Mouse (Mus musculus) intestine, postnatal 0 days (tissue): ENCODE data around the gene Olig2. TPM values are rescaled to one million over a fixed set of nuclear protein-coding genes. Genes with fewer than 3 reads are reported as not detected.

Experiments
- ATAC-seq: fragments of 200-750 bp; cut with Nextera tagmentation; 2 replicates; pipeline ENCODE4 v1.8.0; 2017; ENCODE audit warnings: mild to moderate bottlenecking, moderate TSS enrichment, moderate library complexity
- H3K27ac ChIP-seq: fragments of 300-500 bp; sonication (generic); 2 replicates; pipeline ENCODE4 v1.5.1; 2014; ENCODE audit warnings: mild to moderate bottlenecking, low read depth, low read length, moderate library complexity
- H3K27me3 ChIP-seq: fragments of 300-500 bp; sonication (generic); replicated peaks from 2 replicates; pipeline ENCODE4 v1.6.1; 2014; ENCODE audit warnings: low read length, mixed read lengths; ENCODE audit not compliant: control insufficient read depth, insufficient read depth
- H3K36me3 ChIP-seq: fragments of 300-500 bp; sonication (generic); 2 replicates; pipeline ENCODE4 v1.6.1; 2014; ENCODE audit warnings: mild to moderate bottlenecking, moderate library complexity; ENCODE audit not compliant: control insufficient read depth, insufficient read depth
- H3K4me1 ChIP-seq: fragments of 300-500 bp; sonication (generic); replicated peaks from 2 replicates; pipeline ENCODE4 v1.6.1; 2014; ENCODE audit warnings: antibody characterized with exemption, low read length, mixed read lengths; ENCODE audit not compliant: control insufficient read depth, insufficient read depth
- H3K4me2 ChIP-seq: fragments of 300-500 bp; sonication (generic); replicated peaks from 2 replicates; pipeline ENCODE4 v1.6.1; 2014; ENCODE audit warnings: low read depth, mild to moderate bottlenecking, moderate library complexity
- H3K4me3 ChIP-seq: fragments of 300-500 bp; sonication (generic); 2 replicates; pipeline ENCODE4 v1.5.1; 2014; ENCODE audit warnings: low read depth, low read length
- H3K9ac ChIP-seq: fragments of 300-500 bp; sonication (generic); 2 replicates; pipeline ENCODE4 v1.6.1; 2014; ENCODE audit warnings: mild to moderate bottlenecking, low read depth, low read length
- H3K9me3 ChIP-seq: fragments of 300-500 bp; sonication (generic); 2 replicates; pipeline ENCODE4 v1.6.1; 2016; ENCODE audit warnings: mixed run types; ENCODE audit not compliant: control insufficient read depth
- CTCF ChIP-seq: sonication (generic); IDR thresholded peaks from 2 replicates; pipeline ENCODE4 v1.5.1; 2016; ENCODE audit warnings: low read depth, mild to moderate bottlenecking, control low read depth, antibody characterized with exemption, moderate library complexity
- WGBS: fragments of 180-500 bp; shearing (Covaris S2); extraction: QIAGEN DNeasy Blood & Tissue Kit; methylation state at CpG from one replicate; pipeline ENCODE4 v1.1.7; 2014; 5-methylcytosine and 5-hydroxymethylcytosine counted together
- polyA plus RNA-seq: library from polyadenylated mRNA; unstranded; fragments of >200 nt; fragmentation: Nextera tagmentation; extraction: Ambion mirVana; gene quantifications from 2 replicates; pipeline ENCODE4 v1.2.1, GENCODE M21; 2015

The Olig2 gene
- polyA plus RNA-seq, 1 experiment from 2014 or later: not detected

GRCm38 (mm10) chr16:91270212-91270971 lies 45.1 kb downstream of the Olig2 start:
- Histone ChIP-seq H3K9ac (no peak overlapping the region), H3K36me3 (no peaks in the 10 kb centered on the region), H3K4me1 (0 out of 2 replicates have a peak, but pooled peaks cover 3% of the 10 kb centered on the region), H3K9me3 (no peaks in the 10 kb centered on the region), H3K4me3 (peak overlapping the region; percentile 34), H3K4me2 (peak overlapping the region; percentile 66), H3K27me3 (peaks cover 89% of the 10 kb centered on the region), H3K27ac (no peak overlapping the region)
- ATAC-seq: no peak
- 1% methylated on average over 54 of the region's 63 CpGs for WGBS
- no peak for TF ChIP-seq CTCF

DNA sequence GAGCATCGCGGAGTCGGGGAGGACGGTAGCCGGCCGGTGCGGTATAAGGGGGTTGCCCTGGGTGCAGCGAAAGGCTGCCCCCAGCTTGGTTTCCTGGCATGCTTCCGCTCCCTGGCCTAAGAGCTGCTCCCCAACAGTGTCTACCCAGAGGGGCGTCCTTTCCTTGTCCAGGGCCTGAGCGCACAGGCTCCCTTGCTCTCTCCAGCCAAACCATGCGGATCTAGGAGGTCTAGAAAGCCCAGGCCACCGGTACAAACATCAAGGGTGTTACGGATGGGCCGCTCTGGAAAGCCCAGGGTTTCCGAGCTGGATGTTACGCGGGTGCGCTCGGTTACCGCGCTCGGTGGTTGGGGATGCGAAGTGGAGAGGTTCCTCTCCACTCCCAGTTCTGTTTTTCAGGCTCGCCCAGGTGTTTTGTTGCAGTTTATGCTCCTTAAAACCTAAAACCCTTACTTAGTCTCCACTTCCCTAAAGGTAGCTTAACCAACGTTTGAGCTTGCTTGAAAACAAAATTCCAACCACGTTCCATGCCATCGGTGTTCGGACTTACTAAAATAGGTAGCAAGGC lies 45.8 kb downstream of the Olig2 start:
- no peak overlapping the region for H3K27ac ChIP-seq
- WGBS: 2% methylated on average over 29 of the region's 29 CpGs
- 0 out of 2 replicates have a peak, but pooled peaks cover 3% of the 10 kb centered on the region for H3K4me1 ChIP-seq
- no peak for TF ChIP-seq CTCF
- no peak overlapping the region for H3K9ac ChIP-seq
- H3K4me2 ChIP-seq: no peak overlapping the region
- no peaks in the 10 kb centered on the region for H3K9me3 ChIP-seq
- peaks cover 84% of the 10 kb centered on the region for H3K27me3 ChIP-seq
- peak overlapping the region; percentile 34; the same call in 1 of the 2 replicates for H3K4me3 ChIP-seq
- ATAC-seq: no peak
- no peaks in the 10 kb centered on the region for H3K36me3 ChIP-seq

GRCm38 (mm10) chr16:91271634-91272033 lies 46.4 kb downstream of the Olig2 start:
- Histone ChIP-seq H3K4me3 (no peak overlapping the region), H3K27ac (no peak overlapping the region)
- 6% methylated on average over 20 of the region's 20 CpGs for WGBS

More at GRCm38 (mm10) chr16:91271634-91272033, 46.4 kb downstream of the Olig2 start:
- H3K4me1 ChIP-seq: 0 out of 2 replicates have a peak, but pooled peaks cover 3% of the 10 kb centered on the region
- H3K9me3 ChIP-seq: no peaks in the 10 kb centered on the region
- peaks cover 81% of the 10 kb centered on the region for H3K27me3 ChIP-seq
- H3K36me3 ChIP-seq: no peaks in the 10 kb centered on the region
- TF ChIP-seq CTCF: no peak
- ATAC-seq: no peak
- no peak overlapping the region for H3K9ac ChIP-seq
- H3K4me2 ChIP-seq: no peak overlapping the region

Other genes starting within 250 kb of the Olig2 start
- 15.8 and 16.6 TPM in 2 replicates for gene Synj1, start 214.1 kb upstream of the Olig2 start, polyA plus RNA-seq
- 17.3 and 19.1 TPM in 2 replicates for gene Paxbp1, start 180.9 kb upstream of the Olig2 start, polyA plus RNA-seq
- gene 4932438H23Rik, start 130.3 kb upstream of the Olig2 start, polyA plus RNA-seq: 0.34 and 0.44 TPM in 2 replicates
- not detected in 2 replicates for gene Olig1, start 44.3 kb downstream of the Olig2 start, polyA plus RNA-seq
- 68.4 and 75.5 TPM in 2 replicates for gene Ifnar2, start 147.3 kb downstream of the Olig2 start, polyA plus RNA-seq
- not detected in 2 replicates for gene Gm21970, start 166.3 kb downstream of the Olig2 start, polyA plus RNA-seq
- 123 and 124 TPM in 2 replicates for gene Il10rb, start 180.7 kb downstream of the Olig2 start, polyA plus RNA-seq